Mouse (Mus musculus): Measurements from ENCODE around the gene Dnah5. TPM values are rescaled to one million over a fixed set of nuclear protein-coding genes. Genes with fewer than 3 reads are reported as not detected.
A peak's percentile ranks its signal among the peaks of the same experiment; 100 is the strongest.

Dnah5 gene
- total RNA-seq (2015) = not detected in 2 replicates
- total RNA-seq (2017) = not detected in 2 replicates

DNA sequence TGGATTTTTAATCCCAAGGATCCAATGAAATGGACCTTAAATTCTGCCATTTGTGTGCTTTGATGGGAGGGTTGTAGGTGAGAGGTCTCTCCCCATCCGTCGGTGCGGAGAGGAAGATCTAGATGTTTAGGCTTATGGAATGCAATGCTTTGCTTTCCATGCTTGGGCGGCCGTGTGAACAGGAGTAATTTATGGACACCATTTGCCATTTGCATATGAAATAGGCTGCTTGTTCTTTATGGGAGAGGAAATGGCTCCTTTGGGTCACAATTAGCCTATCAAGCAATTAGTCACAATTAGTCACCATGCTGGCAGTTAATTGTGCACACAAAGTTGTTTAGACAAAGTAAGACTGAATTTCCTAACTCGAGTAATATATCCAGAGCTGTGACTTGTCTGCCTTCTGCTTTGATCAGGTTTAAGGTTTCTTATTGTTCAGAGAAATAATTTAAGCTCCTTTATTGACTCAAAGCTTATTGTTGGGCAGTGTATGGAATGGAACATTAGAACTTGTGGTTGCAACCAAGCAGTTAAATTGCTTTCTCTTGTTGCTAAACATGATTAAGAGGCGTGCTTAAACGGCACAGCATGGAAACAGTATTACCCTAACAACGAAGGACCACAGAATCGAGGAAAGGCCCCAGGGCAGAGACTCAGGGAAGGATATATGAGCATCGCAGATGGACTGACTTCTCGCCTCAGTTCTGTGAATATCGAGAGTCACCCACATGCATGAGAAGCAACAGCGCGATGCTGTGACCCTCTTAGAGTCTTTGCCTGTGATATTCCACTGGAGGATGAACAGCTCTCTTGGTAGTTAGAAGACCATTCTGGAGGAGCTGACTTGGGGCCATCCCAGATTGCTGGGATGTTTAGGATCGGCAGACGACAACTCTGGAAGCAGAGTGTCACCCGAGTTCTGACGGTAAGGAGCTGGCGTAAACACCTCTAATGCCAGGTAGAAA is at the start of gene Dnah5:
Gene Dnah5 (plus strand): TSS at position 642 of the 965 bp plus-strand sequence.
- no peak for ATAC-seq (ENCODE audit: poor library complexity, severe bottlenecking)

DNA sequence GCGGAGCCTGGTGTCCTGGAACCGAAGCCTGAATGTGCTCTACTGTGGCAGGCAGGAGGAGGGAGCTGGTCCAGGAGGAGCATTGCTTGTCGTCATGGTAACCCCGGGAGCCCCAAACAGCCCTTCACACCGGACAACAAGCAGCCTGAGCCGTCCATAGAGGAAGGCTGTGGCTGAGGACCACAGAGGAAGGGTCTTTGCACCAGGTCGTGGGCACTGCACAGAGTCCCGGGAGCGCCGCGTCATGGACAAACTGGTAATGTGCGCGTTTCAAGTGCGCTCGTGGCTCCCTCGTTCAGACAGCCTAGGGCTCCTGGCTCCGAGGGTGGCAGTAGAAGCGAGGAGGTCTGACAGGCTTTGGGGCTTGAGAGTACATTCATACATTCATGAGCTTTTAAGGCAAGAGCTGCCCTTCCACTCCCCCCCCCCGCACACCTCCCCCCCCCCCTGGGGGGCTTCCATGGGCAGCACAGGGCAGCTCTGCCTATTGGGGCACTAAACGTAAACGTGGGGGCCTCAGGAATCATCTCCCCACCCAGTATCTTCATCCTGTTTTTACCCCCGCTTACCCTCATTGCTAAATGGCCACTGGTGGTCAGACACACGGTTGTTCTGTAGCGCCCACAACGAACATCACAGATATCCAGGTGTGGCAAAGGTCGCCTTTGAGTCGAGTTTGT is 48.6 kb upstream of the Dnah5 start:
- ATAC-seq (ENCODE audit: poor library complexity, severe bottlenecking) = no peak

DNA sequence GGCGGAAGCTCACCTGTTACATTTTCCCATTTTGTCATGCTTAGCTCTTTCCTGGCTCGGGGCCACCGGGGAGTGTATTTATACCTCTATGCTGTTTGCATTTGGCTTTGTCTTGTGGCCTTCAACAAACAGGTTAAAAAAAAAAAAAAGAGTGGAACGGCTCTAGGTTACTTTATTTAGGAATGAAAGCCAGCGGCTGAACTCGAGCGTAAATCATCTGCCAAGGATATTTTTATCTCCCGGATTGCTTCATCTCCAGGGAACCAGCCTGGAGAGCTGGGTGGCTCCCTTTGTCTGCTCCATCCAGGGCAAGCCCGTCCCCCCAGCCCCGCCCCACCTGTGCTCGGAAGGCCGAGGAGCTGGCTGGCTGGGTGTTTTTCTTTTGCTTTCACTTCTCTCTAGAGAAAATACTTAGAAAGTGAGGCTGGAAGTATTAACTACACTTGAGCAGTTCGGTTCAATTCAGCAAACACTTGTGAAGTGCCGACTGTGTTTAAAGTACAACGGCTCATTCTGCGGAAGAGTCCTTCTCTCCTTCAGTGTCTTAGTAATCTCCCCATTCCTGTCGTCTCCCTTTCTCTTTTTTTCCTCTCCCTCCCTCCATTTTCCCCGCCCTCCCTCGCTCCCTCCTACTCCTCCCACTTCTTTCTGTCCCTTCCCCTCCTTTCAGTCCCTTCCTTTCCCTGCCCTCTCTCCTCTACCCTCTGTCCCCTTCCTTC is 44.6 kb upstream of the Dnah5 start:
- ATAC-seq (ENCODE audit: poor library complexity, severe bottlenecking) = peak; percentile 96

DNA sequence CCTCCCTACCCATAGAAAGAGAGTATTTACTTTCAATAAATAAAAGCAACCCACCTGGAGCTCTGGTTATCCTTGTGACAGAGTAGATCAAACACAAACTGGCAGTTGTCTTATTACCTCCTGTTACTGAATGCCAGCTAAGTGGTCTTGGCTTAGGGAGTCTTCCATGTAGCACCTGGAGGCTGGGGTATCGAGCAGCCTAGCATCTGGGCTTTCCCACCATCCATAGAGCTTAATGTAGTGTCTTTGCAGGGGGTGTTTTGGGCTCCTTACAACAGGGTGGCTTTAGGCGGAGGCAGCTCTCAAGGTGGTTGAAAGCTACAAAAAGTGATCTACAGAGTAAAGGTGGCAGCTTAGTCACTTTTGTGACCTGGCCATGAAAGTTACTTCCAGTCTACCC is 41.3 kb upstream of the Dnah5 start:
- ATAC-seq (ENCODE audit: poor library complexity, severe bottlenecking) = no peak

- no peak for ATAC-seq (ENCODE audit: poor library complexity, severe bottlenecking)
Measured at GRCm38 (mm10) chr15:28165234-28165633, 38.3 kb upstream of the Dnah5 start.

DNA sequence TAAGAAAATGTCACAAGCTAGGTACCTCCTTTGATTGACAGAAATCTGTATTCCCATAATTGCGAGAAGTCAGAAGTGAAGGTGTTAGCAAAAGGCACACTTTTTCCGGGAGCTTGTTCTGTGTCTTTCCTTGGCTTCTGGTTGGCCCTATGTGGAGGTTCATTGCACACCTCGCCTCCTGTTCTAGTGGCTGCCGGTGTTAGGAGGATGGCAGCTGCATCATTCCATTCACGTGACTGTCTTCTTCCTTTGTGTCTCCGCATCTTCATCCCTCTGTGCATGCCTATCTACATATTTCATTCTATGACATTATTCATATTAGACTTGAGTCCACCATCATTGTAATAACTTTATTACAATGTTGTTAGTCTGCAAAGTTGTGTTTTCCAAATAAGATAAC is 37.5 kb upstream of the Dnah5 start:
- ATAC-seq (ENCODE audit: poor library complexity, severe bottlenecking) = no peak

- no peak for ATAC-seq (ENCODE audit: poor library complexity, severe bottlenecking)
Measured at GRCm38 (mm10) chr15:28178951-28179350, 24.6 kb upstream of the Dnah5 start.

- no peak for ATAC-seq (ENCODE audit: poor library complexity, severe bottlenecking)
Measured at GRCm38 (mm10) chr15:28179556-28179955, 24.0 kb upstream of the Dnah5 start.

GRCm38 (mm10) chr15:28181862-28182261 is 21.7 kb upstream of the Dnah5 start:
- ATAC-seq (ENCODE audit: poor library complexity, severe bottlenecking) = peak; percentile 85

- ATAC-seq (ENCODE audit: poor library complexity, severe bottlenecking) = no peak
Measured at GRCm38 (mm10) chr15:28182567-28182966, 21.0 kb upstream of the Dnah5 start.

GRCm38 (mm10) chr15:28187472-28188360 is 15.8 kb upstream of the Dnah5 start:
- peak; percentile 75 for ATAC-seq (ENCODE audit: poor library complexity, severe bottlenecking)

DNA sequence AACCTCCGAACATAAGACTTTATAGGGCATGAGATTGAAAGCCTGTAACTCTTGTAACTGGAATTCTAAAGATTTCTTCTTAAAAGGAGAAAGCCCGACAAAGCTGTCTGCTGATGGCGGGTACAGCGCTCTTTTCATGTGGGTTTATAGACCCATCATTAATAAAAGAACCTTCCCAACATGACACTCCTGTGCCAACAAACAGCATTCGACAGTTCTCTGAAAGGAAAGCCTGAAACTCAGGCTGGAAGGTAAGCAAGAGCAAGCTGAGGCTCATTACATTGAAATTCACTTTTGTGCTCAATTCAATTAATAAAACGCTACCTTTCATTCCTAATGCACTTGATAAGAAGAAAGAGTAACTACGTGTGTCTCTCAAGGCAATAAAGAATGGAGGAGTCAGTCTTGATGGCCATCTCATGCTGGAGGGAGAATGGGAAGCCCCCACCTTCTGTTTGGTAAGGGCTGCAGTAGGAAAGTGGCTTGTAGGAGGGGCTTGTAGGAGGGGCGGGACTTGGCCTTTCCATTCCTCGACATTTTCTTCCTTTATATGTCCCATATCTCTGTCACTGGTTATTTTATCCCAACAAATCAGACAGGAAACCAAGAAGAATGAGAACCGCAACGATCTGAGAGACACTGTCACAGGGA is 15.1 kb upstream of the Dnah5 start:
- ATAC-seq (ENCODE audit: poor library complexity, severe bottlenecking) = no peak

GRCm38 (mm10) chr15:28189668-28190067 is 13.9 kb upstream of the Dnah5 start:
- peak; percentile 88 for ATAC-seq (ENCODE audit: poor library complexity, severe bottlenecking)

DNA sequence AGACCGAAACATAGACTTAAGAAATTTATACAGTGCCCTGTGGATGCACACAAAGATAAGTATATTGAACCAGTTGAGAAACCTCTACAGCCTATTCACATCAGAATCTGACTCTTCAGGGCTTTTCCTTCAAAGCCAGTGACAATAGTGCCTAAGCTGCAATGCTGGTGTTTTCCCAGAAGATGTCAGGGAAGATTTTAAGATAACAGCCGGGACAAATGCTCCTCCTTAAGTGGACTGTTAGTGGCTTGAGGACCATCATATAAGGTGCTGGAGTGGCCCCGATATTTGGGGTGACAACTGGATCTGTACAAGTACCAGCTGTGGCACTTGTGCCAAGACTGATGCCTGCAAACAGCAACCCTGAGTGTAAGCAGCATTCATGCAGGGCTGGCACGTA is 4.9 kb upstream of the Dnah5 start:
- ATAC-seq (ENCODE audit: poor library complexity, severe bottlenecking) = no peak

DNA sequence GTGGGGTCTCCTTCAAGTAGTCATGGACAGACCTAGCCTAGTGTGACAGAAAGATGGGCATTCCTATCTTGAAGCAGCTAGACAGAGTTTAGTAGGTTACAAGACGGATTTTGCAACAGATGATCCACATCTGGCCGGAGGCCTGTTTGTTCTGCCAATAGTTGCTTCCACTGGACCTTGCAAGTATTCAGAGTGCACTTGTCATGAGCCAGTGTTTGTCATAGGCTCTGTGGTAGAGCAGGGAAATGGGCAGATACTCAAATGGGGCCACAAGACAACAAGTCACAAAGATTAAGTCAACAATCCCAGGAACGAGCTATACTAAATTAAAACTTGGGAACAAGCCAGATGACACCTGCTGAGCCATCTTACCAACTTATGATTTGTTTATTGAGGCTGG is 1.1 kb downstream of the Dnah5 start:
- ATAC-seq (ENCODE audit: poor library complexity, severe bottlenecking) = no peak

DNA sequence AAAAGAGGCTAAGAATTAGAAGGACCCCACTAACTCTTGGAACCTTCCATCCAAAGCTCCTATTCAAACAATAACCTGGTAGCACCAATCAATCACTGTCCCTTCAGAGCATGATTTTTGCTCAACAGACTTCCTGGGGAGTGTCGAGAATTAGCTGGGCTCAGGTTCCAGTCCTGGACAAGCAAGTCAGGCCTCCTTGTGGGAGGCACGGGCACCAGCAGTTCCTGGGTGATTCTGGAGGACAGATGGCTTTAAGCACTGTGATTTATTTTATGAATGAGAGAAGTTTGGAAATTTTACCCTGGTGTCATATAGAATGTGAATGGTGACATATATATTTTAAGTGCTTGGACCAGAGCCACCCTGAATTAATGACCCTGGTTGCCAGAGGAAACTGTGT is 4.0 kb downstream of the Dnah5 start:
- ATAC-seq (ENCODE audit: poor library complexity, severe bottlenecking) = no peak

GRCm38 (mm10) chr15:28213057-28213456 is 9.5 kb downstream of the Dnah5 start:
- ATAC-seq (ENCODE audit: poor library complexity, severe bottlenecking) = no peak

DNA sequence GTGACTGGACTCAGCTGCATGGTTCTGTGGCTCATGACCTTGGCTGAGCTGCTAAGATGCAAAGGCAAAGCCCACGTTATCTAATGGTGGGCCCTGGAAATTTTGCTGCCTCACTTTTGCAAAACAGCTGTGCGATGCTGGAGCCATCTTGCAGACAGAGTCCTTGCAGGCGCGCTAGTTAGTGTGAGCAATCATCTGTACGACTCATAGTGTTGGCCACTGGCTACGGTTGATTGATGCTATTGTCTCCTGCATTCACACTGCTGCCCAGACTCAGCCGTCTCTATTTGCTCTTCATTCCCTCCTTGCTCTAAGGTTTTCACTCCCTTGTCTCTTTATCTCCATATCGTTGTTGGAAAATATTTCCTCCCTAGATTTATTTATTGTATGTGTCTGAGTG is 12.8 kb downstream of the Dnah5 start:
- no peak for ATAC-seq (ENCODE audit: poor library complexity, severe bottlenecking)

GRCm38 (mm10) chr15:28227316-28227715 is 23.8 kb downstream of the Dnah5 start:
- ATAC-seq (ENCODE audit: poor library complexity, severe bottlenecking) = no peak

DNA sequence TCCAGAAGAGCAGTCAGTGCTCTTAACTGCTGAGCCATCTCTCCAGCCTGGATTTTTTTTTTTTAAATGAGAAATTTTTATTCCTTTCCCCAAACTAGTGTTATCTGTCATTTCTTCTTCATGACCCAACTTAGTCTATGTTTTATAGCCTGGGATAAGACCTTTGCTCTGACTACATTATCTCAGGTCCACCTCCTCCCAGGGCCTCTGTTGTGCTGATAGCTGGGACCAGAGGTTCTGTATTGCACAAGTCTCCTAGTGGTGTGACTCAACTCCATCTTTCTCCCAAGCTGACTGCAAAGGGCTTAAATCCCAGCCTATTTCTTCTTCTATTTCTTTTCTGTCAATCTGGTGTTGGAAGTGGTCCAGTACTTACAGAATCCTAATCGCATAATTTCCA is 56.7 kb downstream of the Dnah5 start:
- ATAC-seq (ENCODE audit: poor library complexity, severe bottlenecking) = no peak
